Mouse (Mus musculus): ENCODE results near the gene 2310030G06Rik. TPM values are rescaled to one million over a fixed set of nuclear protein-coding genes. Genes with fewer than 3 reads are reported as not detected.

2310030G06Rik gene
- total RNA-seq, 2 experiments from 2014 or later: 2.1 to 2.8 TPM

DNA sequence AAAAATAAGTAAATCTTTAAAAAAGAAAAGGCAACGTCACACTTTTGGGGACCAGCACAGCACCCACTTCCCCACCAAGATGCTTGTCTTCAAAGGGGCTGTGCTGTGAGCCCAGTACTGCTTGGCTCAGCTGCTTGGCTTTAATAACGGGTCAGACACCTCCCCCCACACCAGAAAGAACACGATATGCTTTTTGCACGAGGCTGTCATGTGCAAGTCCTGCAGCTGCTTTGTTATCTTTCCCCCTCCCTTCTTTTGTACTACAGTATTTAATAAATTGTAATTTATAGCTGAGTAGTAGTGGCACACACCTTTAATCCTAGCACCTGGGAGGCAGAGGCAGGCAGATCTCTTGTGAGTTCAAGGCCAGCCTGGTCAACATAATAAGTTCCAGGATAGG, 27.5 kb downstream of the 2310030G06Rik start:
- DNase-seq (ENCODE audit: low spot score in 2 of 2): no peak

GRCm38 (mm10) chr9:50714188-50714587, 32.1 kb downstream of the 2310030G06Rik start:
- intact Hi-C loops (cut with DNase I): no loop called here
- DNase-seq (ENCODE audit: low spot score in 2 of 2): no peak

More for the DNA sequence above, 27.5 kb downstream of the 2310030G06Rik start:
- intact Hi-C loops (cut with DNase I): no loop called here

DNA sequence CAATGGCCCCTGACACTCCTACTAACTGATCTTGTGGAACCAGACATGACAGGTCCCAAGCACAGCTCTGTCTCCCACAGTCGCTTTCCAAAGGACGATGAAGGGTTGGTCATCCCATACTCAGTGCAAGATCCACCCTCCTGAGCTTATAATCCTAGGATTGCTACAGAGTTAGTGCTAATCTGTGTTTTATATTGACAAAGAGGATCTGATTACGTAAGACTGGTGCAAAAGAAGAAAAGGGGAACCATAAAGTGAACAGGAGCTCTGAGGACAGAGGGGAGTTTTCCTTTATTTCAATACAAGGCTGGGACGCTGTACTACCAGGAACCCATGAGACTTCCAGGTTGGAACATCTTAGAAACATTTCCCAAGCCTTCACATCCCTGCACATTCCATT, 35.0 kb downstream of the 2310030G06Rik start:
- intact Hi-C loops (cut with DNase I): no loop called here
- DNase-seq (ENCODE audit: low spot score in 2 of 2): no peak

GRCm38 (mm10) chr9:50709108-50709507, 37.2 kb downstream of the 2310030G06Rik start:
- no peak for DNase-seq (ENCODE audit: low spot score in 2 of 2)
- intact Hi-C loops (cut with DNase I): loop anchor here (2.0 to 5.0 kb wide), 2 partner anchors 26 to 53 kb away; no protein-coding TSS in a partner anchor

DNA sequence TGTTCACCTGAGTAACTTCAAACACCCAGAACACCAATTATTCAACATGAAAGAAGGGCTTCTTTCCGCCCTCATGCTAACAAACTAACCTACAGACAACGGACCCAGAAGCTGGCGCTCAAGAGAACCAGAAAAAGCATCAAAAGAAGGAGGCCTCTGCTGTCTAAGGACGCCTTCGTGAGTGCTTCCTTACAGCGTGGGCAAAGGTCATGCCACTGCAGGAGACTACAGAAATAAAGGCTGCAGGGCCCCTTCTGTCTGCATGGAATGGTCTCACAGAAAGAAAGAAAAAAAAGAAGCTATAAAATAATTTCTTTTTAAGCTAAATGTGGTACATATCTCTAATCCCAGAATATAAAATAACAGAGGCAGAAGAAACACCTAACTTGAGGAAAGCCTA, 41.4 kb downstream of the 2310030G06Rik start:
- intact Hi-C loops (cut with DNase I): loop anchor here (5.0 kb wide), 1 partner anchor 57 kb away; no protein-coding TSS in a partner anchor
- DNase-seq (ENCODE audit: low spot score in 2 of 2): no peak

DNA sequence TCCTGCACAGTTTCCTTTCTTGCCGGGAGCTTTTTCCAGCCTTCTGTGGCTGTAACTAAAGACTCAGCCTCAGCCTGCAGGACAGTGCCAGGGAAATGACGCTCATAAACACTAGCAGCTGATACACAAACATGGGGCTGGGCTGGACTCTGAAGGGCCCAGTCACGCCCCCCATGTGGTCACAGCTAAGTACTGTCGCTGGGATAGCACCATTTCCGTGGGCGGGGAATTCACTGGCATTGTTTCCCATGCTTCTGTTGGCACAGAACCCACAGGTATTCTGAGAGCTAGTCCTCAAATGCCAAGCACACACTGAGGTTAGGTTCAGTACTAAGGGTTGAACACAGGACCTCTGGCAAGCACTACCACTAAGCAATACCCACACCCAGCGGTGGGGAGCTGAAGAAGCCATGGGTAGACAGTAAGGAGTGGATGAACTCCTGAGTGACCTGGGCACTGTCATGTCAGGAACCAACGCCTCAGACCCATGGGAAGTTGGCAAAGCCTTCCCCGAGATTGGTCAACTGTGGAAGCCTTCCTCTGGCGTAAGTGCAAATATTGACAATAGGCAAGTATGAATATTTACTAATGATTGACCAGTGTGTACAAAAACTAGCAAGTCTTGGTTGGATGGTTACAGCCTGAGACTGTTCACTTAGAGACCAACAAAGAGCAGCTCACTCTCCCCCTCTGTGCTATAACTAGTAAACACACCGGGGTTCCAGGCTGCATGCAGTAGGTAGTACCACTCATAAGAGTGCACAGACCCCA, 45.2 kb downstream of the 2310030G06Rik start:
- peak in 1 of 2 experiments; percentile 37 for DNase-seq (ENCODE audit: low spot score in 2 of 2)
- intact Hi-C loops (cut with DNase I): no loop called here

DNA sequence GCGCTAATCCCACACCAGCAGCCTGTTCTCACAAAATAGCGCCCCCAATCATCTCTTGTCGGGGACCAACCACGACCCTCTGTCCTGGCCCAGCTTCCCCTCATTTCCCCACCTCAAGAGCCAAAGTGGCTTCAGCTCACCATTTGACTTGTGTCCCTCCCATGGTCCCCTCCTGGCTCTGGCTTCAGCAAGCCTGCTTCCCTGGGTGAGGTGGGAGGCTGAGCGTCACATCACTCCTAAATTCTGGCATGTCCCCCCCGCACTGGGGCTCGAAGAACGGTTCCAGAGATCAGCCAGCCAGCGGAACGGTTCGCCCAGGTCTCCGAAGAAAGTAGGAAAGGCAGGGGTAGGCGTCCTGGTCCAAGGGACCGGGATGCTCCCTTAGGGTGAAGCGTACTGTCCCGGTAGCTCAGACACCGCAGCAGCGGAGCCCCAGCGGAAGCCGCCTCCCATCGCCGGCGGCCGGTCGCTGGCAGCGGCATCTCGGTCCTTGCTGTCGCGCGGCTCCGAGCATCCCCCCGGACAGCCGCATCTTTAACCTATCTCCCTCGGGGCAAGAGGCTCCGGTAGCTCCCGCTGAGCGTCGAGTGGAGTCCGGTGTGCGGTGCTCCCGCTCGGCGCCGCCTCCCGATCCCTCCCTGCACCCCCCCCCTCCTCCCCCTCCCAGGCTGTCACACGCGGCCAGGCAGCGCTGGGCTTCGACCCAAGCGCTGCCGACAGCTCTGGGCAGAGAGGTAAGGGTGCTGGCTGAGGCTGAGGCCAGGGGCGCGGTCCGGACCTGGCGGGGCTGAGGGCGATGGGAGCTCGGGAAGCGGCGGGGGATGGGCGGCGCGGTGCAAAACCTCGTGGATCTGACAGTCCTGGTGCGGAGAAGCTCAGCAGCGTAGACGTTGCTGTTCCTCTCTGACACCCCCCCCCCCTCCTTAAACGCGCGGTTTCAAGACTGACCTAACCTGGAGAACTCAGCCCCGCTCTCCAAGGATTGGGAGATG, 47.6 kb downstream of the 2310030G06Rik start:
- peak; percentile 61 to 66 for DNase-seq (ENCODE audit: low spot score in 2 of 2)
- intact Hi-C loops (cut with DNase I): loop anchor here (2.0 kb wide), 1 partner anchor 70 kb away; the partner anchor contains the start of gene Fdxacb1

GRCm38 (mm10) chr9:50697706-50698041, 48.7 kb downstream of the 2310030G06Rik start:
- intact Hi-C loops (cut with DNase I): loop anchor here (2.0 kb wide), 1 partner anchor 71 kb away; the partner anchor contains the start of gene Fdxacb1

GRCm38 (mm10) chr9:50696851-50697705, 49.3 kb downstream of the 2310030G06Rik start:
- DNase-seq (ENCODE audit: low spot score in 2 of 2): no peak
- intact Hi-C loops (cut with DNase I): no loop called here

More at GRCm38 (mm10) chr9:50697706-50698041, 48.7 kb downstream of the 2310030G06Rik start:
- DNase-seq (ENCODE audit: low spot score in 2 of 2): peak; percentile 83 to 95

DNA sequence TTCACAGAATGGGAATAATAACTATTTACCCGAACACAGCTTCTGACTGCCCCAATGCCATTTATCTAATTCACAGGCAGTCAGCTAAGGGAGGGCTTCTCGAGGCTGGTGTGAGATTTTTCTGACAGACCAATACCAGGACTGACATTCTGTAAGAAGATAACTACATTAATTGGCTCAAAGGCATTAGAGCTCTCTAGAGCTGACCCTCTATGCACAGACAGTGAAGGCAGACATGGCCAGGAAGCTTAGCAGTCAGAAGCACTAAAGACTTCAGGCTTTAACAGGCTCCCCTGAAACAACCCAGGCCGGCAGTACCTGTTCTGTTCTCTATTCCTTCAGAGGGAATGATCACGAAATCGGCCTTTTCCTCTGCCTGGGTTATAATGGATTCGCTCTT, 51.2 kb downstream of the 2310030G06Rik start:
- no peak for DNase-seq (ENCODE audit: low spot score in 2 of 2)
- intact Hi-C loops (cut with DNase I): no loop called here

- intact Hi-C loops (cut with DNase I): no loop called here
Observed at GRCm38 (mm10) chr9:50693631-50694030, 52.7 kb downstream of the 2310030G06Rik start.

DNA sequence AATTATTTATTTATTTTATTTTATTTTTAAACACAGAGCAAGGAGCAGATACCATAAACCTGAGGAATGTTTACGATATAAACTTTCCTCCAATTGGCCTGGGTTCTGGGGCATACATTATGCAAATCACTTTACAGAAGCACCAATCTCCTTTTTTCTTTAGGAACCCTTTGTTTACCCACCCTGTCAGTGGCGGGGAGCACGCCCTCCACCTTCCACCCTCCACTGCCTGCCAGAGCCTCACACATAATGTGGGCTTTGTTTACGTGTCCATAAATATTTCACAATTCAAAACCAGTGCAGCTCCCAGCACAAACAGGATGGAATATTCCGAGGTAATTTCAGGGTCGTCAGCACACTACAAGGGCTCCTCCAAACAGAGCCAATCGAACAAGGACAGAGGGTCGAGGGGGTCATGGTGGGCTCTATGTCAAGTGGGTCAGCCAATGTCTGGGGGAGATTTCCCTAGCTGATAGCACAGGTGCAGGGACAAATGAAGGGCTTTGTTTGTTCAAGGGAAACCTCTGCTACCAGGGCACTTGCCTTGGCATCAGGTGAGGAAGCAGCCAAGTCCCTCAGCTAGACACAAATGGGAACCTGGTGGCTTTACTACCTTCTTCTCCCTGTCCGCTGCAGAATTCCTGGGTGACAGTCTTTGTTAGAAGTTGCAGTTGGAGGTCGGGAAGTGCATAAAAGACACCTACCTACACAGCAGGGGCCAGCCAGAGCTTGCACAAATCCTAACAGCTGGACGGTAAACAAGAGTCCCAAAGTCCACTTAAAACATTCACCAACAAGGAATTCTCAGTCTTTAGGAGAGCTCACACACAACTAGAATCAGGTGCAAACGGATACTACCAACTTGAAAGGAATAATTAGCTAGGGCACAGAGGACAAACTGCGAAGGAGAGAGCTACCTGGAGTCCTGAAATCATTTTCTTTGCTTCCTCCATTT, 53.4 kb downstream of the 2310030G06Rik start:
- no peak for DNase-seq (ENCODE audit: low spot score in 2 of 2)
- intact Hi-C loops (cut with DNase I): no loop called here

More at GRCm38 (mm10) chr9:50693631-50694030, 52.7 kb downstream of the 2310030G06Rik start:
- peak; percentile 26 to 29 for DNase-seq (ENCODE audit: low spot score in 2 of 2)

Other genes starting within 250 kb of the 2310030G06Rik start
- gene Pts, start 217.8 kb downstream of the 2310030G06Rik start, total RNA-seq (2021): 10 to 100 TPM; 27.6 to 29.8 TPM
- gene Il18, start 191.7 kb downstream of the 2310030G06Rik start, total RNA-seq (2021): 10 to 100 TPM; 27.1 to 29.8 TPM
- gene Bco2, start 191.4 kb downstream of the 2310030G06Rik start, total RNA-seq (2021): 1 to 10 TPM; 3.4 to 3.8 TPM
- gene Tex12, start 185.2 kb downstream of the 2310030G06Rik start, total RNA-seq (2021): not detected
- gene Sdhd, start 142.7 kb downstream of the 2310030G06Rik start, total RNA-seq (2021): 100 to 1,000 TPM; 111 TPM
- gene Timm8b, start 142.6 kb downstream of the 2310030G06Rik start, total RNA-seq (2021): 100 to 1,000 TPM; 247 to 254 TPM
- 1 to 10 TPM; 3.3 to 4.2 TPM for gene Pih1d2, start 129.2 kb downstream of the 2310030G06Rik start, total RNA-seq (2021)
- 10 to 100 TPM; 22.5 to 26.5 TPM for gene Nkapd1, start 129.1 kb downstream of the 2310030G06Rik start, total RNA-seq (2021)
- 100 to 1,000 TPM; 115 to 117 TPM for gene Dlat, start 86.8 kb downstream of the 2310030G06Rik start, total RNA-seq (2021)
- 10 to 100 TPM; 75.4 to 80.8 TPM for gene Dixdc1, start 7.0 kb downstream of the 2310030G06Rik start, total RNA-seq (2021)
- gene Cryab, start 4.8 kb upstream of the 2310030G06Rik start, total RNA-seq (2021): 100 to 1,000 TPM; 125 to 140 TPM
- gene Hspb2, start 5.8 kb upstream of the 2310030G06Rik start, total RNA-seq (2021): 1 to 10 TPM; 1.4 to 1.5 TPM
- gene Fdxacb1, start 21.7 kb upstream of the 2310030G06Rik start, total RNA-seq (2021): 1 to 10 TPM; 4.7 to 6.1 TPM
- gene Alg9, start 28.5 kb upstream of the 2310030G06Rik start, total RNA-seq (2021): 10 to 100 TPM; 25.5 to 26.3 TPM
- 10 to 100 TPM; 32.6 to 34.2 TPM for gene 1110032A03Rik, start 29.0 kb upstream of the 2310030G06Rik start, total RNA-seq (2021)
- gene Ppp2r1b, start 98.8 kb upstream of the 2310030G06Rik start, total RNA-seq (2021): 10 to 100 TPM; 17.6 to 19.1 TPM

Measured in left cerebral cortex, postnatal 25 days (tissue).